Mouse (Mus musculus) hindbrain, embryonic 11.5 days (tissue): ENCODE results near the gene Slc17a7. TPM values are rescaled to one million over a fixed set of nuclear protein-coding genes. Genes with fewer than 3 reads are reported as not detected.
"Not testable (repeated sequence)": the region's sequence is repeated elsewhere in the genome, so short reads cannot be mapped to it uniquely, and the experiment has no call there.

Source experiments
- ATAC-seq: fragments of 200-750 bp; cut with Nextera tagmentation; 2 replicates; pipeline ENCODE4 v1.8.0; 2017; ENCODE audit warnings: mild to moderate bottlenecking, moderate TSS enrichment, moderate library complexity; ENCODE audit not compliant: low FRiP score
- DNase-seq: peaks from one replicate; pipeline ENCODE4 v3.0.0-alpha.2; 2015; ENCODE audit warnings: low spot score
- H3K27ac ChIP-seq: fragments of 300-500 bp; sonication (generic); 2 replicates; pipeline ENCODE4 v1.5.1; 2014; ENCODE audit warnings: mild to moderate bottlenecking, low read depth, low read length
- H3K27me3 ChIP-seq: fragments of 300-500 bp; sonication (generic); 2 replicates; pipeline ENCODE4 v1.6.1; 2014; ENCODE audit warnings: mild to moderate bottlenecking, low read length, moderate library complexity, mixed read lengths; ENCODE audit not compliant: control insufficient read depth, insufficient read depth
- H3K36me3 ChIP-seq: fragments of 300-500 bp; sonication (generic); 2 replicates; pipeline ENCODE4 v1.6.1; 2014; ENCODE audit warnings: mild to moderate bottlenecking, low read length, moderate library complexity, mixed read lengths; ENCODE audit not compliant: control insufficient read depth, insufficient read depth
- H3K4me1 ChIP-seq: fragments of 300-500 bp; sonication (generic); replicated peaks from 2 replicates; pipeline ENCODE4 v1.6.1; 2014; ENCODE audit warnings: low read length, mixed read lengths; ENCODE audit not compliant: control insufficient read depth, insufficient read depth
- H3K4me2 ChIP-seq: fragments of 300-500 bp; sonication (generic); replicated peaks from 2 replicates; pipeline ENCODE4 v1.6.1; 2014; ENCODE audit warnings: mild to moderate bottlenecking, low read depth, low read length
- H3K4me3 ChIP-seq: fragments of 300-500 bp; sonication (generic); 2 replicates; pipeline ENCODE4 v1.5.1; 2014; ENCODE audit warnings: low read depth, low read length
- H3K9ac ChIP-seq: fragments of 300-500 bp; sonication (generic); 2 replicates; pipeline ENCODE4 v1.6.1; 2014; ENCODE audit warnings: low read depth, low read length
- H3K9me3 ChIP-seq: fragments of 300-500 bp; sonication (generic); 2 replicates; pipeline ENCODE4 v1.6.1; 2016; ENCODE audit warnings: low read length; ENCODE audit not compliant: control insufficient read depth
- WGBS: fragments of 180-500 bp; shearing (Covaris S2); extraction: QIAGEN DNeasy Blood & Tissue Kit; methylation state at CpG from one replicate; pipeline ENCODE4 v1.1.7; 2014; 5-methylcytosine and 5-hydroxymethylcytosine counted together
- polyA plus RNA-seq: library from polyadenylated mRNA; unstranded; fragments of >200 nt; fragmentation: Nextera tagmentation; extraction: Ambion mirVana; gene quantifications from 2 replicates; pipeline ENCODE4 v1.2.1, GENCODE M21; 2014

Gene Slc17a7
- polyA plus RNA-seq, 1 experiment from 2014 or later = 0.51 TPM

DNA sequence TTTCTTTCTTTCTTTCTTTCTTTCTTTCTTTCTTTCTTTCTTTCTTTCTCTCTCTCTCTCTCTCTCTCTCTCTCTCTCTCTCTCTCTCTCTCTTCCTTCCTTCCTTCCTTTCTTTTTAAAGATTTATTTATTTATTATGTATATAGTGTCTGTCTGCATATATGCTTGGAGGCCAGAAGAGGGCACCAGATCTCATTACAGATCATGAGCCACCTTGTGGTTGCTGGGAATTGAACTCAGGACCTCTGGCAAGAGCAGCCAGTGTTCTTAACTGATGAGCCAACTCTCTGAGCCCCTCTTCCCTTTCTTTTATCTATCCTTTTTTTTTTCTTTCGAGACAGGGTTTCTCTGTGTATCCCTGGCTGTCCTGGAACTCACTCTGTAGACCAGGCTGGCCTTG lies 10.0 kb downstream of the Slc17a7 start:
- DNase-seq, H3K4me3 ChIP-seq, H3K9ac ChIP-seq, H3K27ac ChIP-seq, H3K4me1 ChIP-seq, H3K36me3 ChIP-seq, H3K4me2 ChIP-seq, ATAC-seq: not testable (repeated sequence)
- WGBS = 44% methylated on average over 1 of the region's 1 CpGs
- Histone ChIP-seq H3K9me3 (peaks cover 14% of the 10 kb centered on the region), H3K27me3 (peaks cover 68% of the 10 kb centered on the region)

DNA sequence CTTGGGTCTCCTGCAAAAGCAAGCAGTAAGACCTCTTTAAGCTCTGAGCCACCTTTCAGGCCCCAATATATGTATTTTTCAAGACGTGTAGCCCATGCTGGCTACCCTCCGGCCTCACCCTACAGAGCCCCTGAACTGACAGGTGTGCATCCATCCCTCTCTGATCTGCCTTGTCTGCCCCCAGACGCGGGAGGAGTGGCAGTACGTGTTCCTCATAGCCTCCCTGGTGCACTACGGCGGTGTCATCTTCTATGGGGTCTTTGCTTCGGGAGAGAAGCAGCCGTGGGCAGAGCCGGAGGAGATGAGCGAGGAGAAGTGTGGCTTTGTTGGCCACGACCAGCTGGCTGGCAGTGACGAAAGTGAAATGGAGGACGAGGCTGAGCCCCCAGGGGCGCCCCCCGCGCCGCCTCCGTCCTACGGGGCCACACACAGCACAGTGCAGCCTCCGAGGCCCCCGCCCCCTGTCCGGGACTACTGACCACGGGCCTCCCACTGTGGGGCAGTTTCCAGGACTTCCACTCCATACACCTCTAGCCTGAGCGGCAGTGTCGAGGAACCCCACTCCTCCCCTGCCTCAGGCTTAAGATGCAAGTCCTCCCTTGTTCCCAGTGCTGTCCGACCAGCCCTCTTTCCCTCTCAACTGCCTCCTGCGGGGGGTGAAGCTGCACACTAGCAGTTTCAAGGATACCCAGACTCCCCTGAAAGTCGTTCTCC lies 11.0 kb downstream of the Slc17a7 start:
- H3K4me1 ChIP-seq = peaks cover 6% of the 10 kb centered on the region; the same call in 1 of the 2 replicates
- H3K4me2 ChIP-seq = no peak overlapping the region; the same call in 1 of the 2 replicates
- H3K9ac ChIP-seq = no peak overlapping the region
- peaks cover 67% of the 10 kb centered on the region for H3K27me3 ChIP-seq
- ATAC-seq (no peak), DNase-seq (peak; percentile 51)
- 3% methylated on average over 29 of the region's 29 CpGs for WGBS
- no peaks in the 10 kb centered on the region for H3K36me3 ChIP-seq
- peaks cover 8% of the 10 kb centered on the region; the same call in 1 of the 2 replicates for H3K9me3 ChIP-seq
- no peak overlapping the region for H3K4me3 ChIP-seq
- no peak overlapping the region for H3K27ac ChIP-seq

- Histone ChIP-seq H3K36me3 (no peaks in the 10 kb centered on the region), H3K9ac (no peak overlapping the region), H3K4me1 (peaks cover 6% of the 10 kb centered on the region; the same call in 1 of the 2 replicates), H3K27ac (no peak overlapping the region), H3K4me2 (no peak overlapping the region), H3K27me3 (peaks cover 73% of the 10 kb centered on the region), H3K4me3 (no peak overlapping the region), H3K9me3 (peaks cover 3% of the 10 kb centered on the region; the same call in 1 of the 2 replicates)
- ATAC-seq = no peak
- WGBS = 2% methylated on average over 13 of the region's 13 CpGs
- peak; percentile 46 for DNase-seq
Measured at GRCm38 (mm10) chr7:45175398-45175797, 11.6 kb downstream of the Slc17a7 start.

- DNase-seq (no peak), ATAC-seq (no peak)
- H3K9me3 ChIP-seq = 0 out of 2 replicates have a peak, but pooled peaks cover 3% of the 10 kb centered on the region
- no peak overlapping the region for H3K4me3 ChIP-seq
- 2% methylated on average over 22 of the region's 23 CpGs for WGBS
- H3K4me2 ChIP-seq = no peak overlapping the region
- no peak overlapping the region for H3K9ac ChIP-seq
- H3K27ac ChIP-seq = no peak overlapping the region
- no peaks in the 10 kb centered on the region for H3K36me3 ChIP-seq
- H3K4me1 ChIP-seq = peaks cover 6% of the 10 kb centered on the region; the same call in 1 of the 2 replicates
- peaks cover 76% of the 10 kb centered on the region for H3K27me3 ChIP-seq
Measured at GRCm38 (mm10) chr7:45175929-45176328, 12.2 kb downstream of the Slc17a7 start.

- Histone ChIP-seq H3K27me3 (peaks cover 78% of the 10 kb centered on the region), H3K27ac (no peak overlapping the region), H3K9me3 (0 out of 2 replicates have a peak, but pooled peaks cover 3% of the 10 kb centered on the region), H3K4me2 (no peak overlapping the region), H3K36me3 (no peaks in the 10 kb centered on the region), H3K4me1 (peaks cover 6% of the 10 kb centered on the region; the same call in 1 of the 2 replicates), H3K9ac (no peak overlapping the region), H3K4me3 (no peak overlapping the region)
- DNase-seq (no peak), ATAC-seq (no peak)
- WGBS = 0% methylated on average over 24 of the region's 31 CpGs
Measured at GRCm38 (mm10) chr7:45176356-45176755, 12.6 kb downstream of the Slc17a7 start.

- no peak for ATAC-seq
- Histone ChIP-seq H3K4me3 (no peak overlapping the region), H3K4me1 (peaks cover 9% of the 10 kb centered on the region; the same call in 1 of the 2 replicates), H3K27me3 (peaks cover 96% of the 10 kb centered on the region), H3K27ac (no peak overlapping the region), H3K36me3 (no peaks in the 10 kb centered on the region), H3K4me2 (no peak overlapping the region), H3K9ac (no peak overlapping the region), H3K9me3 (no peaks in the 10 kb centered on the region)
- 24% methylated on average over 7 of the region's 7 CpGs for WGBS
- no peak for DNase-seq
Measured at GRCm38 (mm10) chr7:45178550-45178949, 14.8 kb downstream of the Slc17a7 start.

GRCm38 (mm10) chr7:45179469-45179868 lies 15.7 kb downstream of the Slc17a7 start, which contains the start of gene Gfy:
Gfy (minus strand) TSS chr7:45179569.
- DNase-seq (no peak), ATAC-seq (no peak)
- Histone ChIP-seq H3K9me3 (no peaks in the 10 kb centered on the region), H3K4me2 (no peak within 1 kb of the TSS), H3K4me1 (peaks cover 9% of the 10 kb centered on the region; the same call in 1 of the 2 replicates), H3K27me3 (peaks cover 97% of the 10 kb centered on the region), H3K9ac (no peak within 1 kb of the TSS), H3K36me3 (no peaks in the 10 kb centered on the region), H3K4me3 (no peak within 1 kb of the TSS), H3K27ac (no peak within 1 kb of the TSS)
- 27% methylated on average over 7 of the region's 7 CpGs for WGBS

DNA sequence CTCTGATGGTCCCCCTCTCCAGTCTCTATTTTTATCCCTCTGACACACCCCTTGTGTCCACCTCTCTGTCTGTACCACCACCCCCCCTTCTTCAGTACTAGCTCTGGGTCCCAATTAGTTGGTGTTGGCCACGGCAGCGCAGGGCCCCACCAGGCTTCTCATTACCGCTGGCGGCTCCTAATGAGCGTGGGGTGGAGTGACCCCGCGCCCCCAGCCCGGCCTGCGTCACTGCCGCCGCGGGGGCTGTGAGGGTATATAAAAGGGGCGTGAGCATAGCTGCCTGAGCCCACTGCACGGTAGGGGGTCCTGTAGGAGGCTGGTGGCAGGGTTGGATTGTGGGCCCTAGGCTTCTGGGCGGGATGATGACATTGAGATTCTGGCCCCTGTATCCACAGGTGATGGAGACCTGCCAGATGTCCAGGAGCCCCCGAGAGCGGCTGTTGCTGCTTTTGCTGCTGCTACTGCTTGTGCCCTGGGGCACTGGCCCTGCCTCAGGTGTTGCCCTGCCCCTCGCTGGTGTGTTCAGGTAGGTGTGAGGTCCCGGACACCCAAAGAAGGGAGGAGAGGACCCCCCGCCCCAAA lies 17.2 kb downstream of the Slc17a7 start, which contains the start of gene Pth2:
Pth2 (plus strand) TSS at position 100 of the 582 bp plus-strand sequence.
- Histone ChIP-seq H3K4me1 (peaks cover 3% of the 10 kb centered on the region; the same call in 1 of the 2 replicates), H3K9ac (no peak within 1 kb of the TSS), H3K4me2 (no peak within 1 kb of the TSS; the same call in 1 of the 2 replicates), H3K27me3 (peaks cover 83% of the 10 kb centered on the region), H3K27ac (no peak within 1 kb of the TSS), H3K4me3 (0 out of 2 replicates have a peak within 1 kb of the TSS, but pooled peaks have one; percentile 0), H3K9me3 (no peaks in the 10 kb centered on the region), H3K36me3 (no peaks in the 10 kb centered on the region)
- WGBS = 22% methylated on average over 17 of the region's 20 CpGs
- ATAC-seq (no peak), DNase-seq (no peak)
